Mouse (Mus musculus): ENCODE measurements around the gene Nek8. TPM values are rescaled to one million over a fixed set of nuclear protein-coding genes. Genes with fewer than 3 reads are reported as not detected.

Gene Nek8
- polyA plus RNA-seq, 1 experiment from 2014 or later: 17.5 TPM

GRCm38 (mm10) chr11:78164604-78164923 is 11.9 kb downstream of the Nek8 start:
- no peak for ATAC-seq (ENCODE audit: insufficient number of reproducible peaks, insufficient read depth, low FRiP score, low TSS enrichment)
- Histone ChIP-seq H3K27me3 (no peaks in the 10 kb centered on the region), H3K9me3 (no peaks in the 10 kb centered on the region), H3K9ac (peak overlapping the region; percentile 99), H3K4me3 (peak overlapping the region; percentile 99), H3K4me2 (replicated peaks) (peak overlapping the region; percentile 76), H3K27ac (peak overlapping the region; percentile 100), H3K36me3 (peaks cover 33% of the 10 kb centered on the region), H3K4me1 (peaks cover 29% of the 10 kb centered on the region)
- under 1% methylated on average over 14 of the region's 14 CpGs for WGBS

GRCm38 (mm10) chr11:78163681-78164603 is 12.5 kb downstream of the Nek8 start:
- H3K36me3 ChIP-seq: peaks cover 38% of the 10 kb centered on the region
- ATAC-seq (ENCODE audit: insufficient number of reproducible peaks, insufficient read depth, low FRiP score, low TSS enrichment): peak; percentile 65
- no peaks in the 10 kb centered on the region for H3K27me3 ChIP-seq
- peak overlapping the region; percentile 76 for H3K4me2 ChIP-seq (replicated peaks)
- H3K9me3 ChIP-seq: no peaks in the 10 kb centered on the region
- WGBS: 0% methylated on average over 22 of the region's 22 CpGs
- peaks cover 33% of the 10 kb centered on the region for H3K4me1 ChIP-seq
- peak overlapping the region; percentile 99 for H3K4me3 ChIP-seq
- peak overlapping the region; percentile 100 for H3K27ac ChIP-seq
- peak overlapping the region; percentile 99 for H3K9ac ChIP-seq

GRCm38 (mm10) chr11:78163045-78163444 is 13.4 kb downstream of the Nek8 start:
- H3K36me3 ChIP-seq: peaks cover 47% of the 10 kb centered on the region
- no peaks in the 10 kb centered on the region for H3K9me3 ChIP-seq
- H3K4me1 ChIP-seq: peaks cover 33% of the 10 kb centered on the region
- WGBS: 37% methylated on average over 2 of the region's 2 CpGs
- H3K27me3 ChIP-seq: no peaks in the 10 kb centered on the region
- H3K4me2 ChIP-seq (replicated peaks): peak overlapping the region; percentile 76
- no peak for ATAC-seq (ENCODE audit: insufficient number of reproducible peaks, insufficient read depth, low FRiP score, low TSS enrichment)
- H3K9ac ChIP-seq: peak overlapping the region; percentile 99
- H3K27ac ChIP-seq: peak overlapping the region; percentile 100
- H3K4me3 ChIP-seq: peak overlapping the region; percentile 99

GRCm38 (mm10) chr11:78162504-78162903 is 14.0 kb downstream of the Nek8 start:
- H3K36me3 ChIP-seq: peaks cover 53% of the 10 kb centered on the region
- H3K27me3 ChIP-seq: no peaks in the 10 kb centered on the region
- peak overlapping the region; percentile 76 for H3K4me2 ChIP-seq (replicated peaks)
- peak overlapping the region; percentile 99 for H3K4me3 ChIP-seq
- peak overlapping the region; percentile 100 for H3K27ac ChIP-seq
- H3K9ac ChIP-seq: peak overlapping the region; percentile 99
- WGBS: 53% methylated on average over 6 of the region's 6 CpGs
- H3K9me3 ChIP-seq: no peaks in the 10 kb centered on the region
- H3K4me1 ChIP-seq: peaks cover 33% of the 10 kb centered on the region
- no peak for ATAC-seq (ENCODE audit: insufficient number of reproducible peaks, insufficient read depth, low FRiP score, low TSS enrichment)

GRCm38 (mm10) chr11:78161968-78162367 is 14.5 kb downstream of the Nek8 start:
- H3K36me3 ChIP-seq: peaks cover 56% of the 10 kb centered on the region
- no peak for ATAC-seq (ENCODE audit: insufficient number of reproducible peaks, insufficient read depth, low FRiP score, low TSS enrichment)
- peak overlapping the region; percentile 99; the same call in 1 of the 2 replicates for H3K4me3 ChIP-seq
- H3K9ac ChIP-seq: peak overlapping the region; percentile 99; the same call in 1 of the 2 replicates
- 43% methylated on average over 4 of the region's 4 CpGs for WGBS
- peak overlapping the region; percentile 100; the same call in 1 of the 2 replicates for H3K27ac ChIP-seq
- peaks cover 33% of the 10 kb centered on the region for H3K4me1 ChIP-seq
- peak overlapping the region; percentile 76 for H3K4me2 ChIP-seq (replicated peaks)
- no peaks in the 10 kb centered on the region for H3K9me3 ChIP-seq
- H3K27me3 ChIP-seq: no peaks in the 10 kb centered on the region

GRCm38 (mm10) chr11:78161169-78161568 is 15.3 kb downstream of the Nek8 start:
- Histone ChIP-seq H3K4me2 (replicated peaks) (no peak overlapping the region), H3K27ac (peak overlapping the region; percentile 41; the same call in 1 of the 2 replicates), H3K36me3 (peaks cover 61% of the 10 kb centered on the region), H3K27me3 (no peaks in the 10 kb centered on the region), H3K9ac (peak overlapping the region; percentile 20; the same call in 1 of the 2 replicates), H3K4me3 (no peak overlapping the region), H3K9me3 (no peaks in the 10 kb centered on the region), H3K4me1 (peaks cover 27% of the 10 kb centered on the region)
- ATAC-seq (ENCODE audit: insufficient number of reproducible peaks, insufficient read depth, low FRiP score, low TSS enrichment): no peak
- WGBS: 90% methylated on average over 14 of the region's 14 CpGs

GRCm38 (mm10) chr11:78160675-78161074 is 15.8 kb downstream of the Nek8 start:
- Histone ChIP-seq H3K9ac (no peak overlapping the region), H3K4me3 (no peak overlapping the region), H3K4me1 (peaks cover 23% of the 10 kb centered on the region), H3K36me3 (peaks cover 64% of the 10 kb centered on the region), H3K4me2 (replicated peaks) (no peak overlapping the region), H3K27me3 (no peaks in the 10 kb centered on the region), H3K9me3 (no peaks in the 10 kb centered on the region), H3K27ac (no peak overlapping the region)
- no peak for ATAC-seq (ENCODE audit: insufficient number of reproducible peaks, insufficient read depth, low FRiP score, low TSS enrichment)
- 92% methylated on average over 3 of the region's 3 CpGs for WGBS

GRCm38 (mm10) chr11:78160171-78160570 is 16.3 kb downstream of the Nek8 start:
- no peak for ATAC-seq (ENCODE audit: insufficient number of reproducible peaks, insufficient read depth, low FRiP score, low TSS enrichment)
- Histone ChIP-seq H3K4me1 (peaks cover 22% of the 10 kb centered on the region), H3K36me3 (peaks cover 69% of the 10 kb centered on the region), H3K9ac (no peak overlapping the region), H3K27me3 (no peaks in the 10 kb centered on the region), H3K4me2 (replicated peaks) (no peak overlapping the region), H3K27ac (no peak overlapping the region), H3K9me3 (no peaks in the 10 kb centered on the region), H3K4me3 (no peak overlapping the region)
- WGBS: 85% methylated on average over 18 of the region's 18 CpGs

- Histone ChIP-seq H3K9ac (no peak overlapping the region), H3K4me2 (replicated peaks) (no peak overlapping the region), H3K4me3 (no peak overlapping the region), H3K9me3 (no peaks in the 10 kb centered on the region), H3K36me3 (peaks cover 76% of the 10 kb centered on the region), H3K27me3 (no peaks in the 10 kb centered on the region), H3K4me1 (peaks cover 22% of the 10 kb centered on the region), H3K27ac (0 out of 2 replicates have a peak overlapping the region, but pooled peaks have one; percentile 46)
- 66% methylated on average over 7 of the region's 7 CpGs for WGBS
- ATAC-seq (ENCODE audit: insufficient number of reproducible peaks, insufficient read depth, low FRiP score, low TSS enrichment): no peak
Measured at GRCm38 (mm10) chr11:78159557-78159956, 16.9 kb downstream of the Nek8 start.

GRCm38 (mm10) chr11:78159096-78159495 is 17.4 kb downstream of the Nek8 start:
- Histone ChIP-seq H3K9me3 (no peaks in the 10 kb centered on the region), H3K9ac (no peak overlapping the region), H3K4me3 (no peak overlapping the region), H3K27me3 (no peaks in the 10 kb centered on the region), H3K4me1 (peaks cover 22% of the 10 kb centered on the region), H3K36me3 (peaks cover 80% of the 10 kb centered on the region), H3K4me2 (replicated peaks) (no peak overlapping the region), H3K27ac (no peak overlapping the region)
- WGBS: 30% methylated on average over 2 of the region's 2 CpGs
- no peak for ATAC-seq (ENCODE audit: insufficient number of reproducible peaks, insufficient read depth, low FRiP score, low TSS enrichment)

- H3K27me3 ChIP-seq: no peaks in the 10 kb centered on the region
- no peaks in the 10 kb centered on the region for H3K9me3 ChIP-seq
- no peak overlapping the region for H3K27ac ChIP-seq
- H3K36me3 ChIP-seq: peaks cover 88% of the 10 kb centered on the region
- no peak overlapping the region for H3K9ac ChIP-seq
- WGBS: 68% methylated on average over 6 of the region's 6 CpGs
- H3K4me1 ChIP-seq: peaks cover 9% of the 10 kb centered on the region
- H3K4me2 ChIP-seq (replicated peaks): no peak overlapping the region
- ATAC-seq (ENCODE audit: insufficient number of reproducible peaks, insufficient read depth, low FRiP score, low TSS enrichment): no peak
- H3K4me3 ChIP-seq: no peak overlapping the region
Measured at GRCm38 (mm10) chr11:78156156-78156699, 20.2 kb downstream of the Nek8 start.

GRCm38 (mm10) chr11:78155674-78156073 is 20.8 kb downstream of the Nek8 start:
- 63% methylated on average over 5 of the region's 5 CpGs for WGBS
- Histone ChIP-seq H3K9me3 (no peaks in the 10 kb centered on the region), H3K27me3 (no peaks in the 10 kb centered on the region), H3K9ac (no peak overlapping the region), H3K4me1 (peaks cover 9% of the 10 kb centered on the region), H3K4me3 (no peak overlapping the region), H3K36me3 (peaks cover 88% of the 10 kb centered on the region), H3K4me2 (replicated peaks) (no peak overlapping the region), H3K27ac (peak overlapping the region; percentile 26; the same call in 1 of the 2 replicates)
- ATAC-seq (ENCODE audit: insufficient number of reproducible peaks, insufficient read depth, low FRiP score, low TSS enrichment): no peak
